Mouse (Mus musculus) kidney, postnatal 14 days (tissue): ENCODE data around the gene Slfn1.
"Not testable (repeated sequence)": the region's sequence is repeated elsewhere in the genome, so short reads cannot be mapped to it uniquely, and the experiment has no call there.

Experiments used
- DNase-seq: peaks from one replicate; pipeline ENCODE4 v3.0.0; 2022; ENCODE audit warnings: mixed read lengths

The Slfn1 gene

GRCm38 (mm10) chr11:83116597-83117227, at the start of gene Slfn1:
Gene Slfn1 (plus strand): TSS chr11:83116849.
- no peak for DNase-seq

DNA sequence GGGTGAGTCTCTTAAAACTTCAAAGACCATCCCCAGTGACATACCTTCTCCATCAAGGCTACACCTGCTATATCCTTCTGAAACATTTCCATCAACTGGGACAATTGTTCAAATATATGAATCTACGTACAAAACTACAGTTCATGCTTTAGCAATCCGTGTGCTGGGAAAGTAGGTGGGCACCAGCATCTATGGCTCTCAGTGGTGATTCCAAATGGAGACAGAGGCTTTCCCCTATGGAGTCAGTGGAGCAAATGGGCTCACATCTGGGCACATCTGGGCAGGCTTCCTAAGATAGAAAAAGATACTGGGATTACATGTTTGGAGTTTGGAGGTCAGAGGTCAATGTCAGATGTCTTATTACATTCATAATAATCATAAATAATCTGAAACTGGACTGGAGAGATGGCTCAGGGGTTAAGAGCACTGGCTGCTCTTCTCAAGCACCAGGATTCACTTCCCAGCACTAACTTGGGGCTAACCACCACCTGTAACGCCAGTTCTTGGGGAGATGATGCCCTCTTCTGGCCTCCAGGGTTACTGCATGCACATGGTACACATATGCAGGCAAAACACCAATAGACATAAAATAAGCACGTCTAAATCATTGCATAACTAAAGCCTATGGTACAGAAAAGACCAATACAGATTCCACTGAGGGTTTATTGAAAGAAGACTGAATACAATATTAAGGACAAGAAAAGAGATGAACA, 48.5 kb upstream of the Slfn1 start:
- DNase-seq = no peak

DNA sequence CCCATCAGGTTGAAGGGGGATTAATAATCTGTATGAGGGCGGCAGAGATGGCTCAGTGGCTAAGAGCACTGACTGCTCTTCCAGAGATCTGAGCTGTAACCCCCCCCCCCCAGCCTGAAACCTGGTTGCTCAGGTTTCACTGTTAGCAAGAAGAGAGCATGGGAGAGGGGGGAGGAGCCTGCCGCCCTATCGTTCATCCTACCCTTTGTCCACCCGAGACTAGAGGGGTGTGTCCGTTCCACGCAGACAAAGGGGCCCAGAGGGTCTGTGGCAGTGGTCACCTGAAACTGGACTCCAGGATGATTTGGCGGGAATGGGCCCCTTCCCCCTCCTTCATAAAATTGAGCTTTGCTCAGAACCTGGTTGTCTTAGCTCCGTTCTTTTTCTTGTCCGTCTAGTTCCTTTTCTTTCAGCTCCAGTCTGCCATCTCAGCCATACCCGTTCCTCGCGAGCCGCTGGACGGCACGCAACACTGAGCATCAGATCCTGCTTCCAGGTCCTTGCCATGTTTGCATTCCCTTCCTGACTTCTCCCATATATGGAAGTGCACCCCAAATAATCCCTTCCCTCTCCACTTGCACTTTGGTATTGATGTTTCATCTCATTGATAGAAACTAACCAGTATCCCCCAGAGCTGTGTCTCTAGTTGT, 46.2 kb upstream of the Slfn1 start:
- DNase-seq = no peak

GRCm38 (mm10) chr11:83077714-83078422, 38.8 kb upstream of the Slfn1 start:
- DNase-seq = peak; percentile 85

DNA sequence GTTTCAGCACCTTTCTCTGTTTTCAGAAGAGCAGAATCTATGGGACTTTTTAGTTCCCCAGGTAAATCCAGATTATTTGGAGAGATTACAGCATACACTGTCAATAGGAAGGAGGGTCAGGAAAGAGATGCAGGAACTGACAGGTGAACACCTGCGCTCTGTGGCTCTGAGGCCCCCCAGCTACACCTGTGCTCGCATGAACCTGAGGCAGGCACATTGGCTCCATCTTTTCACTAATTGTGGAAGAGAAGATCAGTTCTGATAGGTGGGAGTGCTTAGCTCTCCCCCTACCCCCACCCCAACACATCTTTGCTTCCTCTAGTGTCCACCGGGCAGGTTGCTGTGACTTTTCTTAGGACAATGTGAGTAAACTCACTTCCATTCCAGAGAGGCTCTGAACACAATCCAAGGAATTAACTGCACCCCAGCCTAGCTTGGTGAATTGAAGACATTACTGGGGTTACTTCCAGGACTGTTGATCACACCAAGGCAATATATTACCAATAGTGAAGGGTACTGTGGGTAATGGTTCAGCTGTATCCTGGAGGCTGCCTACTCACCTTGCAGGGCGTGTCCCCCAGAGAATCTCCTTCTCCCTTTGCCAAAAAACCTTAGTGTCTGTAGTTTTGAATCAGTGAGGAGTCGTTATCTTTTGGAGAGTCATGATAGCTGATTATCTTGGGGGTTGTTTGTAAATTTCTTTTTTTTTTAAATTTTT, 38.1 kb upstream of the Slfn1 start:
- DNase-seq = no peak

DNA sequence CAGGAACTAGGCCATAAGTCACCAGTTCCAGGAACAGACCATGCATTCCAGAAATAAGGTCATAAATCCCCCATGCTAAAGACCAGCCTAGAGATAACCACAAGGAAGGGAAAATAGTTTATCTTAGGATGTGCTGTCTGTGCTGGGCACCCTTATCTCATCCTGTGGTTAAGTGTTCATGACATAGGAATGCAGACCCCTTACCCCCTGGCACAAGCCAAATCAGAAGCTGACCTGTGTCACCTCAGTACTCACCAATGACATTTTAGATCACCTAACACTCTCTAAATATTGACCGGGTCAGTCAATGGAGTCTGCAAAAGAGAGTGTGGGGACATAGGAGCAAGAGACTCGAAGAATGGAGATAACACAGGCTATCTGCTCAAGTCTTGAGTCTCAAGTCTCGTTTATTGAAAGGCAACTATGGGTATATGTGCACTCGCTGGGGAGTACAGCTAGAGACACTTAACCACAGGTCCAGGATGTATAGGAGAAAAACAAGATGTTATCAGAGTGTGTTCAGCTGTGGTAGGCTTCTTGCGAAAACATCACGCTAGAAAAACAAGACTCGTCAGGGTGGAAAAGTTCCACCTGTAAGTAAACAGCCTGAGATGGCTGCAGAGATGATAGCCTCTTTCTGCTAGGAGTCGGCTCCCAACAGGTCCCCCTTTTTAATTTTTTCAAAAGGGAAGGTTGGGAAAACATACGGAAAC, 37.0 kb upstream of the Slfn1 start:
- DNase-seq = no peak

- no peak for DNase-seq
These were observed 33.7 kb upstream of the Slfn1 start for GRCm38 (mm10) chr11:83082741-83083473.

GRCm38 (mm10) chr11:83084161-83084560, 32.5 kb upstream of the Slfn1 start:
- DNase-seq = no peak

- DNase-seq = no peak
These were observed 31.9 kb upstream of the Slfn1 start for GRCm38 (mm10) chr11:83084761-83085160.

- DNase-seq = peak; percentile 24
These were observed 1.5 kb upstream of the Slfn1 start for GRCm38 (mm10) chr11:83115138-83115537.

- DNase-seq = no peak
These were observed 1.4 kb downstream of the Slfn1 start for GRCm38 (mm10) chr11:83118056-83118455.

DNA sequence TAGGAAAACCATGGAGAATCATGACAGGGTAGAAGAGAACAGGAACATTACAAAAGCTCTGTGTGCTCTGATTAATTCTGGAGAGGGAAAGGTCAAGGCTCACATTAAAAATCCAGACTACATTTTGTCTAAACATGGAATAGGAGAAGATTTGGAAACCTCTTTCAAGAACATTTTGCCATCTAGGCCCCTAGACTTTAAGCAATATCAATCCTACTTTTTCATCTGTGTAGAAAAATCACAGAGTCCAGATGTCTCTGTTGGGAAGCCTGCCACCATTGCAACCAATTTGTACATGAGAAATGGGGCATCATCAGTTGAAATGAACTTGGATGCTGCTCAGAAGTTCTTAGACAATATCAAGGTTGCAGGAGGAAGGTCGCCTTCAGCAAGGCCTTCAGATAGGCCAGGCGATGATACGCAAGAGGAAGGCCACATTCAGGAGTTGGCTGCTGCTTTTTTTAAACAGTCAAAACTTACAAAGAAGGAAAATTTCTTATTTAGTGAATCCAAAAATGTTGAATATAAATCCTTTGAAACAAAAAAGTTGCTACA, 4.6 kb downstream of the Slfn1 start:
- no peak for DNase-seq

GRCm38 (mm10) chr11:83123198-83123597, 6.5 kb downstream of the Slfn1 start:
- no peak for DNase-seq

GRCm38 (mm10) chr11:83124906-83125305, 8.3 kb downstream of the Slfn1 start:
- no peak for DNase-seq

- DNase-seq = not testable (repeated sequence)
These were observed 9.0 kb downstream of the Slfn1 start for GRCm38 (mm10) chr11:83125633-83126032.

DNA sequence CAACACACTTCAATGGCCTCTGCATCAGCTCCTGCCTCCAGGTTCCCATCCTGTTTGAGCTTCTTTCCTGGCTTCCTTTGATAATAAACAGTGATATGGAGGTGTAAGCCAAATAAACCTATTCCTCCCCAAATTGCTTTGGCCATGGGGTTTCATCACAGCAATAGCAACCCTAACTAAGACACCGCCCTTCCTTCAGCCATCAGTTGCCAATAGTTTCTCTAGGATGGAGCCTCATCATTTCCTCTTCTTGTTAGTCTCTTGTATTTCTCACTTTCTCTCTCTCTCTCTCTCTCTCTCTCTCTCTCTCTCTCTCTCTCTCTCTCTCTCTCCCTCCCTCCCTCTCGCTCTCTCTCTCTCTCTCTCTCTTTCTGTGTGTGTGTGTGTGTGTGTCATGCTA, 20.6 kb downstream of the Slfn1 start:
- not testable (repeated sequence) for DNase-seq

DNA sequence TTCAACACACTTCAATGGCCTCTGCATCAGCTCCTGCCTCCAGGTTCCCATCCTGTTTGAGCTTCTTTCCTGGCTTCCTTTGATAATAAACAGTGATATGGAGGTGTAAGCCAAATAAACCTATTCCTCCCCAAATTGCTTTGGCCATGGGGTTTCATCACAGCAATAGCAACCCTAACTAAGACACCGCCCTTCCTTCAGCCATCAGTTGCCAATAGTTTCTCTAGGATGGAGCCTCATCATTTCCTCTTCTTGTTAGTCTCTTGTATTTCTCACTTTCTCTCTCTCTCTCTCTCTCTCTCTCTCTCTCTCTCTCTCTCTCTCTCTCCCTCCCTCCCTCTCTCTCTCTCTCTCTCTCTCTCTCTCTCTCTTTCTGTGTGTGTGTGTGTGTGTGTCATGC, 32.3 kb downstream of the Slfn1 start:
- not testable (repeated sequence) for DNase-seq
